Mouse (Mus musculus) intestine, postnatal 0 days (tissue): ENCODE results near the gene Cyp4f16. TPM values are rescaled to one million over a fixed set of nuclear protein-coding genes. Genes with fewer than 3 reads are reported as not detected.

Experiments
- ATAC-seq: fragments of 200-750 bp; cut with Nextera tagmentation; 2 replicates; pipeline ENCODE4 v1.8.0; 2017; ENCODE audit warnings: mild to moderate bottlenecking, moderate TSS enrichment, moderate library complexity
- H3K27ac ChIP-seq: fragments of 300-500 bp; sonication (generic); 2 replicates; pipeline ENCODE4 v1.5.1; 2014; ENCODE audit warnings: mild to moderate bottlenecking, low read depth, low read length, moderate library complexity
- H3K27me3 ChIP-seq: fragments of 300-500 bp; sonication (generic); replicated peaks from 2 replicates; pipeline ENCODE4 v1.6.1; 2014; ENCODE audit warnings: low read length, mixed read lengths; ENCODE audit not compliant: control insufficient read depth, insufficient read depth
- H3K36me3 ChIP-seq: fragments of 300-500 bp; sonication (generic); 2 replicates; pipeline ENCODE4 v1.6.1; 2014; ENCODE audit warnings: mild to moderate bottlenecking, moderate library complexity; ENCODE audit not compliant: control insufficient read depth, insufficient read depth
- H3K4me1 ChIP-seq: fragments of 300-500 bp; sonication (generic); replicated peaks from 2 replicates; pipeline ENCODE4 v1.6.1; 2014; ENCODE audit warnings: antibody characterized with exemption, low read length, mixed read lengths; ENCODE audit not compliant: control insufficient read depth, insufficient read depth
- H3K4me2 ChIP-seq: fragments of 300-500 bp; sonication (generic); replicated peaks from 2 replicates; pipeline ENCODE4 v1.6.1; 2014; ENCODE audit warnings: low read depth, mild to moderate bottlenecking, moderate library complexity
- H3K4me3 ChIP-seq: fragments of 300-500 bp; sonication (generic); 2 replicates; pipeline ENCODE4 v1.5.1; 2014; ENCODE audit warnings: low read depth, low read length
- H3K9ac ChIP-seq: fragments of 300-500 bp; sonication (generic); 2 replicates; pipeline ENCODE4 v1.6.1; 2014; ENCODE audit warnings: mild to moderate bottlenecking, low read depth, low read length
- H3K9me3 ChIP-seq: fragments of 300-500 bp; sonication (generic); 2 replicates; pipeline ENCODE4 v1.6.1; 2016; ENCODE audit warnings: mixed run types; ENCODE audit not compliant: control insufficient read depth
- CTCF ChIP-seq: sonication (generic); IDR thresholded peaks from 2 replicates; pipeline ENCODE4 v1.5.1; 2016; ENCODE audit warnings: low read depth, mild to moderate bottlenecking, control low read depth, antibody characterized with exemption, moderate library complexity
- WGBS: fragments of 180-500 bp; shearing (Covaris S2); extraction: QIAGEN DNeasy Blood & Tissue Kit; methylation state at CpG from one replicate; pipeline ENCODE4 v1.1.7; 2014; 5-methylcytosine and 5-hydroxymethylcytosine counted together
- polyA plus RNA-seq: library from polyadenylated mRNA; unstranded; fragments of >200 nt; fragmentation: Nextera tagmentation; extraction: Ambion mirVana; gene quantifications from 2 replicates; pipeline ENCODE4 v1.2.1, GENCODE M21; 2015

The Cyp4f16 gene
- polyA plus RNA-seq, 1 experiment from 2014 or later = 95.4 TPM

GRCm38 (mm10) chr17:32577496-32578186 lies 41.3 kb downstream of the Cyp4f16 start:
- 24% methylated on average over 7 of the region's 7 CpGs for WGBS
- ATAC-seq = peak; percentile 85
- H3K27ac ChIP-seq = peak overlapping the region; percentile 21; the same call in 1 of the 2 replicates
- no peaks in the 10 kb centered on the region for H3K36me3 ChIP-seq
- no peaks in the 10 kb centered on the region for H3K4me1 ChIP-seq
- no peak overlapping the region for H3K9ac ChIP-seq
- no peaks in the 10 kb centered on the region for H3K9me3 ChIP-seq
- no peaks in the 10 kb centered on the region for H3K27me3 ChIP-seq
- H3K4me3 ChIP-seq = no peak overlapping the region
- TF ChIP-seq CTCF = no peak
- peak overlapping the region; percentile 13; the same call in 1 of the 2 replicates for H3K4me2 ChIP-seq

- H3K9me3 ChIP-seq = no peaks in the 10 kb centered on the region
- WGBS = 90% methylated on average over 18 of the region's 18 CpGs
- no peak for TF ChIP-seq CTCF
Measured at GRCm38 (mm10) chr17:32596494-32596893, 60.1 kb downstream of the Cyp4f16 start.

More at GRCm38 (mm10) chr17:32596494-32596893, 60.1 kb downstream of the Cyp4f16 start:
- Histone ChIP-seq H3K9ac (no peak overlapping the region), H3K4me3 (no peak overlapping the region), H3K4me1 (no peaks in the 10 kb centered on the region), H3K27me3 (no peaks in the 10 kb centered on the region), H3K4me2 (no peak overlapping the region), H3K27ac (no peak overlapping the region), H3K36me3 (no peaks in the 10 kb centered on the region)
- no peak for ATAC-seq

Other genes with a start within 250 kb of the Cyp4f16 start
- 18.3 and 21.9 TPM in 2 replicates for gene Akap8, start 215.3 kb upstream of the Cyp4f16 start, polyA plus RNA-seq
- 21.6 and 26.8 TPM in 2 replicates for gene Akap8l, start 186.0 kb upstream of the Cyp4f16 start, polyA plus RNA-seq
- gene Wiz, start 147.1 kb upstream of the Cyp4f16 start, polyA plus RNA-seq = 9.5 and 10.0 TPM in 2 replicates
- gene Rasal3, start 133.0 kb upstream of the Cyp4f16 start, polyA plus RNA-seq = 1.1 TPM in 2 replicates
- 0.14 and 0.17 TPM in 2 replicates for gene Pglyrp2, start 112.4 kb upstream of the Cyp4f16 start, polyA plus RNA-seq
- 0.46 and 0.59 TPM in 2 replicates for gene Cyp4f39, start 83.8 kb upstream of the Cyp4f16 start, polyA plus RNA-seq
- 1.9 and 2.7 TPM in 2 replicates for gene Cyp4f17, start 30.5 kb upstream of the Cyp4f16 start, polyA plus RNA-seq
- gene Cyp4f37, start 84.8 kb downstream of the Cyp4f16 start, polyA plus RNA-seq = not detected in 2 replicates
- gene Cyp4f40, start 122.3 kb downstream of the Cyp4f16 start, polyA plus RNA-seq = 3.2 and 3.7 TPM in 2 replicates
- not detected in 2 replicates for gene Cyp4f15, start 149.1 kb downstream of the Cyp4f16 start, polyA plus RNA-seq